In the genomic region with DNA sequence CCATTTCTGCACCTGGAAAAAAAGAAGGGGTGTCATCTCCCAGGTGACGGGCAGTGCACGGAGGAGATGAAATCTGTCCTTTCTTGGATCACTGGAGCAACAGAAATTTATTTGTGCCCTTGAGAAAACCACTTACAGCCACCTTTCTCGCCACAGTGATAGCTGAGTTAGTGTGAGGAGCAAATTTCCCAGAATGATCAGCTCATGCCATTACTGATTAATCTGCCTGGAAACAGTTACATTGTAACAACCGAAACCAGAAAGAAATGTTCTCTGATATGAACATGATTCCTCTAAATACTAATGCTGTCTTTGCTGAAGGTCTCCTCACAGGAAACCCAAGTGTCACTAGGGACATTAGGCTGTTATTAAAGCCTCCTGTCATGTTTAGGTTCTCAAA, we compare ENCODE assay signal across 32 mouse cellular contexts. TPM values are rescaled to one million over a fixed set of nuclear protein-coding genes. Genes with fewer than 3 reads are reported as not detected.
DNase-seq lines count a peak whose midpoint lies in the region; ATAC-seq and TF ChIP-seq lines count a peak whose summit lies in the region.
"Had no signal": no experiment of that assay in that cellular context is flagged by ENCODE, and none has a peak within 500 bp of the region (broad histone marks: within the 10 kb centered on the region; RNA-seq: fewer than 3 reads in every experiment).

No protein-coding gene starts in this region.

- H3K9me3 ChIP-seq in kidney, embryonic 15.5 days (replicated peaks), result no peaks in the 10 kb centered on the region
- H3K9me3 ChIP-seq: embryonic facial prominence, embryonic 10.5 days; embryonic facial prominence, embryonic 13.5 days; forebrain, embryonic 12.5 days; forebrain, embryonic 15.5 days; heart, embryonic 12.5 days; heart, embryonic 15.5 days; hindbrain, embryonic 10.5 days; hindbrain, embryonic 13.5 days had no signal

- no peaks in the 10 kb centered on the region; the same call in 1 of the 2 replicates for H3K4me1 ChIP-seq in kidney, adult 2 months (ENCODE audit: control insufficient read depth, insufficient read depth, low read length)
- 0 out of 2 replicates have a peak, but pooled peaks cover 3% of the 10 kb centered on the region for H3K4me1 ChIP-seq in kidney, embryonic 15.5 days
- H3K4me1 ChIP-seq: embryonic facial prominence, embryonic 10.5 days; embryonic facial prominence, embryonic 13.5 days; forebrain, embryonic 12.5 days; forebrain, embryonic 15.5 days; hindbrain, embryonic 10.5 days; hindbrain, embryonic 13.5 days had no signal

- TF ChIP-seq CTCF in kidney, adult 2 months (conservative IDR thresholded peaks at IDR 0.05; ENCODE audit: insufficient read depth, insufficient read length, low read depth, low read length), result no peak

- no peaks in the 10 kb centered on the region for H3K36me3 ChIP-seq in kidney, adult 2 months (ENCODE audit: control insufficient read depth, insufficient read depth, low read length)
- H3K36me3 ChIP-seq in kidney, embryonic 15.5 days, result no peaks in the 10 kb centered on the region
- H3K36me3 ChIP-seq: embryonic facial prominence, embryonic 10.5 days; embryonic facial prominence, embryonic 13.5 days; forebrain, embryonic 12.5 days; forebrain, embryonic 15.5 days; heart, embryonic 12.5 days; heart, embryonic 15.5 days; hindbrain, embryonic 10.5 days; hindbrain, embryonic 13.5 days had no signal

- H3K4me3 ChIP-seq in kidney, adult 2 months (ENCODE audit: insufficient read depth, low read depth, low read length), result no peak overlapping the region
- H3K4me3 ChIP-seq in kidney, embryonic 15.5 days (replicated peaks), result no peak overlapping the region
- H3K4me3 ChIP-seq: embryonic facial prominence, embryonic 10.5 days; embryonic facial prominence, embryonic 13.5 days; erythroblast, embryonic 14.5 days; forebrain, embryonic 12.5 days; forebrain, embryonic 15.5 days; heart, embryonic 12.5 days; heart, embryonic 15.5 days; hindbrain, embryonic 10.5 days; hindbrain, embryonic 13.5 days had no signal

- no peak for ATAC-seq in kidney, embryonic 15.5 days (replicated peaks; ENCODE audit: low FRiP score)
- ATAC-seq: activated CD4-positive, CD25-positive, alpha-beta regulatory T cell, adult 4 months; forebrain, embryonic 15.5 days had no signal

- H3K9ac ChIP-seq in kidney, embryonic 15.5 days, result no peak overlapping the region
- H3K9ac ChIP-seq: embryonic facial prominence, embryonic 13.5 days; forebrain, embryonic 12.5 days; forebrain, embryonic 15.5 days; heart, embryonic 12.5 days; heart, embryonic 15.5 days; hindbrain, embryonic 13.5 days had no signal

- no peak for TF ChIP-seq POLR2A in kidney, adult 2 months (IDR thresholded peaks at IDR 0.05; ENCODE audit: low read depth, low read length)

- DNase-seq in kidney, adult 11 months, result peak; percentile 7
- DNase-seq in kidney, postnatal 10 days, result no peak
- peak; percentile 71 for DNase-seq in kidney, adult 2 months
- peak; percentile 18 to 29 for DNase-seq in kidney, postnatal 25 days
- DNase-seq in urinary bladder, postnatal 14 days (ENCODE audit: low spot score), result no peak
- DNase-seq in cerebellum, adult 9-10 months, result no peak
- no peak for DNase-seq in adrenal gland, postnatal 25 days
- DNase-seq: adrenal gland, adult 8-10 months; adrenal gland, postnatal 36 days; cerebellum, adult 18-20 months; cerebellum, adult 9-11 months; cerebellum, postnatal 25 days; embryo, embryonic 11 days; gastrocnemius, postnatal 25 days; heart, adult 18-20 months; heart, postnatal 10 days; heart, postnatal 36 days had no signal

- 46% methylated on average over 4 of the region's 4 CpGs for WGBS in kidney, adult 2 months
- WGBS in kidney, embryonic 15.5 days, result 64% methylated on average over 4 of the region's 4 CpGs

- H3K27me3 ChIP-seq in kidney, adult 2 months (replicated peaks; ENCODE audit: control insufficient read depth, insufficient read depth, low read length), result no peaks in the 10 kb centered on the region
- H3K27me3 ChIP-seq in kidney, embryonic 15.5 days, result no peaks in the 10 kb centered on the region
- H3K27me3 ChIP-seq: embryonic facial prominence, embryonic 13.5 days; forebrain, embryonic 12.5 days; forebrain, embryonic 15.5 days; heart, embryonic 12.5 days; heart, embryonic 15.5 days; hindbrain, embryonic 13.5 days had no signal

- no peak overlapping the region for H3K4me2 ChIP-seq in kidney, embryonic 15.5 days
- H3K4me2 ChIP-seq: embryonic facial prominence, embryonic 13.5 days; forebrain, embryonic 12.5 days; forebrain, embryonic 15.5 days; heart, embryonic 12.5 days; heart, embryonic 15.5 days; hindbrain, embryonic 13.5 days had no signal

- H3K27ac ChIP-seq in kidney, adult 2 months (ENCODE audit: insufficient read depth, low read depth, low read length), result no peak overlapping the region; the same call in none of the 2 replicates
- 0 out of 2 replicates have a peak overlapping the region, but pooled peaks have one; percentile 20 for H3K27ac ChIP-seq in kidney, embryonic 15.5 days
- H3K27ac ChIP-seq: embryonic facial prominence, embryonic 10.5 days; embryonic facial prominence, embryonic 13.5 days; forebrain, embryonic 12.5 days; forebrain, embryonic 15.5 days; heart, embryonic 15.5 days; hindbrain, embryonic 10.5 days; hindbrain, embryonic 13.5 days had no signal

RNA-seq across cellular contexts. Expression of a gene that starts 21.6 kb away (rescaled TPM):
- polyA plus RNA-seq in kidney, adult 2 months (2012; rRNA removed), result 7.2 and 7.8 TPM in 2 replicates
- not detected in 2 replicates for polyA plus RNA-seq in kidney, embryonic 15.5 days (2015; fragmentation: Nextera tagmentation; extraction: Ambion mirVana)
- 0.30 TPM in 1 of 2 replicates, not detected in the other for total RNA-seq in adrenal gland, postnatal 25 days (2021)
- total RNA-seq: adrenal gland, adult 8-10 months; adrenal gland, postnatal 36 days; common myeloid progenitor, adult 5-6 weeks; ES-E14; gastrocnemius, adult 8-10 months; gastrocnemius, postnatal 25 days; heart, adult 18-20 months; heart, postnatal 10 days; heart, postnatal 36 days had no signal
- polyA plus RNA-seq: activated CD4-positive, CD25-positive, alpha-beta regulatory T cell, adult 4 months; embryonic facial prominence, embryonic 10.5 days; embryonic facial prominence, embryonic 13.5 days; erythroblast, embryonic 14.5 days; forebrain, embryonic 15.5 days; gonadal fat pad, adult 2 months; heart, embryonic 12.5 days; heart, embryonic 15.5 days had no signal

RNA-seq across cellular contexts. Expression of a gene that starts 42.0 kb away (rescaled TPM):
- polyA plus RNA-seq in kidney, adult 2 months (2012; rRNA removed), result 14.3 and 15.4 TPM in 2 replicates
- 4.4 and 4.9 TPM in 2 replicates for polyA plus RNA-seq in kidney, embryonic 15.5 days (2015; fragmentation: Nextera tagmentation; extraction: Ambion mirVana)
- total RNA-seq in adrenal gland, postnatal 25 days (2021), result not detected in 2 replicates
- total RNA-seq: adrenal gland, adult 8-10 months; adrenal gland, postnatal 36 days; common myeloid progenitor, adult 5-6 weeks; ES-E14; gastrocnemius, adult 8-10 months; gastrocnemius, postnatal 25 days; heart, adult 18-20 months; heart, postnatal 10 days; heart, postnatal 36 days had no signal
- polyA plus RNA-seq: activated CD4-positive, CD25-positive, alpha-beta regulatory T cell, adult 4 months; embryonic facial prominence, embryonic 10.5 days; embryonic facial prominence, embryonic 13.5 days; erythroblast, embryonic 14.5 days; forebrain, embryonic 12.5 days; forebrain, embryonic 15.5 days; heart, embryonic 12.5 days; heart, embryonic 15.5 days; hindbrain, embryonic 10.5 days; hindbrain, embryonic 13.5 days had no signal

Comparison
In these comparisons a context has a peak if more than half of its experiments do, and no peak if none do; other contexts are left out.
1. DNase-seq: peak in kidney, adult 11 months (single experiment), kidney, adult 2 months (single experiment) and kidney, postnatal 25 days (2 of 2); none in kidney, postnatal 10 days (single experiment), urinary bladder, postnatal 14 days (single experiment), cerebellum, adult 9-10 months (single experiment) and adrenal gland, postnatal 25 days (single experiment).